Mouse (Mus musculus): ENCODE measurements around the gene Nyx.
A peak's percentile ranks its signal among the peaks of the same experiment; 100 is the strongest.
"Not testable (repeated sequence)": the region's sequence is repeated elsewhere in the genome, so short reads cannot be mapped to it uniquely, and the experiment has no call there.

The Nyx gene

GRCm38 (mm10) chrX:13465810-13466209 lies at the start of gene Nyx:
TSS of gene Nyx (plus strand) at chrX:13466110.
- no peak for DNase-seq

DNA sequence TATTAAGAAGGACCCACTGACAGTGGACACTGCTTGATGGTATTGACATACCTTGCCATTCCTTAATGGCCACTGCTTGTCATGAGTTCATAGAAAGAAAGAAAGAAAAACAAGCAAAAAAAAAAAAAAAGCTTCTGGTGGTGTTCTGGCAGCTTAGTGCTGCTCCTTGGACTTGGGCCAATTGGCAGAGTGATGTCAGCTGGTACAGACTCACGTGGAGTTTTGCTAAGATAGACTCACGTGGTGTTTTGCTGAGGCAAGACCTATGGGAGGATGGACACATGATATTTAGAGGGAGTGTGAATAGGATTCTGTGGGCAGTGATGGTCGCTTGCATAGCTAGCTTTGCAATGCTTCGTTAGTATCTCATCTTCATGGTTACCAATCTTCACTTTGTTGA lies 43.9 kb upstream of the Nyx start:
- no peak for DNase-seq

- DNase-seq: no peak
These were observed 34.5 kb upstream of the Nyx start for GRCm38 (mm10) chrX:13431421-13431820.

DNA sequence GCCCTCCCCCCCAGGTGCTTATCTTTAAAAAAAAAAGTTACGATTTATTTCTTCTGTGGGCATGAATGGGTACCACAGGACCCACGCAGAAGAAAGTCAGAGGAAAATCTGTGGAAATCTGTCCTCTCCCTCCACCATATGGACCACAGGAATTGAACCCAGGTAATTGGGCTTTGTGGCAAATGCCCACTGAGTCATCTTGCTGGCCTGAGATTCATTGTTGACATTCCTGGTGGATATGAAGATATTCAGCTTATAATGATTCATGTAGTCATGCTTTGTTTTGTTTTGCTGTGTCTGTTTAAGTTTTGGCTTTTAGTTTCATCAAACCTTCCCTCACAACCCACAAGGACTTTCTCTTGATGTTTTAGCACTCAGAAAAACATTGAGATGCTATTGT lies 29.9 kb upstream of the Nyx start:
- DNase-seq: not testable (repeated sequence)

GRCm38 (mm10) chrX:13456544-13456943 lies 9.4 kb upstream of the Nyx start:
- DNase-seq: not testable (repeated sequence)

DNA sequence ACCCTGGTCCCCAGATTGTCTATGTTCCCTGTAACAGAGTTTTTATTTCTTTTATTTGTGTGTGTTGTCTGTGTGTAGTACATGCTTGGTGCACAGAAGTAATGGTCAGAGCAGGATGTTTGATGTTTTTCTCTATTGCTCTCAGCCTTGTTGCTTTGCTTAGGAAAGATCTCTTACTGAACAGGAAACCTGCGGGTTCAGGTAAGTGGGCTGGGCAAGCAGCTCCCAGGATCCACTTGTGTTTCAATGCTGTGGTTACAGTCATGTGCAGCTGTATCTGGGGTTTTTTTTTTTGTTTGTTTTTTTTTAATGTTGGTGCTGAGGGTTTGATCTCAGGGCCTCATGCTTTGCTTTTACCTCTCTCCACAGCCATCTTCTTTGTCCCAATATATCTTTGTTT lies 7.1 kb upstream of the Nyx start:
- DNase-seq: no peak

GRCm38 (mm10) chrX:13461266-13462261 lies 4.3 kb upstream of the Nyx start:
- peak; percentile 91 for DNase-seq

DNA sequence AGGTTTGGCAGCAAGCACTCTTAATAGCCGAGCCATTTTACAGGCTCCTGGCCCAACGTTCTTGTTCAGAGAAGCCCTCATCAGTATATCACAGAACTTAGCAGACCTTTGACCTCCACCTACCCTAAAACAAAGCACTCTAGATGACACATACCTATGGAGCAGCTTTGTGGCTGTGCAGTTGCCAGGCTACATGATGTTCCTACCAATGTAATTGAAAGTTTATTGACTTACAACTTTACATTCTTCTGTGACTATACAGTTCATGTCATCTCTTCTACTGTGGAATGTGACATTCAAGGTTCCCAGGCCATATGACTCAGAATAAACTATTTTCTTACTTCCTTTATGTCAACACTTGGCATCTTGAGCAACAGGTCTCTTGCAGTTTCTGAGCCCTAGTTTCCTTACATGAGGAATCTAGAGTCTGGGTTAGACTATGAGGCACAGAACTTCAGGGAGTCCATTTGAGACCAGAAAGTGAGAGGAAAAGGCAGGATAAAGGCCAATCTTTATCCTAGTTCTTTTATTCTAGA lies 2.9 kb upstream of the Nyx start:
- DNase-seq: no peak

DNA sequence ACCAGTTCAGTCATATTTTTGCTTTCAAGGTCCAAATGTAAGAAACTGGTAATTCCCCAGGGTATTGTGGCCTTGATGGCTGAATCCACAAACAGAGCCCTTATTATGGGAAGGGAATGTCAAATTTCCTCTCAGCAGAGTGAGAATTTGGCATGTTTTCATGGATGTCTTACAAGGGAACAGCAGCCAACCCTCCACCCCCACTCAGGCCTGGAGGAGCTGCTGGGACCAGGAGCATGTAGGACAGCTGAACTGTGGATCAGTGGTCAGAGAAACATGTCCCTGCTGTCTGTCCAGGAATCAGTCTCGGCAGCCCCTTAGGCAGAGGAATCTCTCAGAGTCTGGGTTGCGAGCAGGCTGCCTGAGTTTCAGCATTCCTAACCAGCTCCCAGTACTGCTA lies 771 bp downstream of the Nyx start:
- DNase-seq: peak; percentile 61

GRCm38 (mm10) chrX:13467121-13467571 lies 1.2 kb downstream of the Nyx start:
- peak; percentile 59 for DNase-seq

DNA sequence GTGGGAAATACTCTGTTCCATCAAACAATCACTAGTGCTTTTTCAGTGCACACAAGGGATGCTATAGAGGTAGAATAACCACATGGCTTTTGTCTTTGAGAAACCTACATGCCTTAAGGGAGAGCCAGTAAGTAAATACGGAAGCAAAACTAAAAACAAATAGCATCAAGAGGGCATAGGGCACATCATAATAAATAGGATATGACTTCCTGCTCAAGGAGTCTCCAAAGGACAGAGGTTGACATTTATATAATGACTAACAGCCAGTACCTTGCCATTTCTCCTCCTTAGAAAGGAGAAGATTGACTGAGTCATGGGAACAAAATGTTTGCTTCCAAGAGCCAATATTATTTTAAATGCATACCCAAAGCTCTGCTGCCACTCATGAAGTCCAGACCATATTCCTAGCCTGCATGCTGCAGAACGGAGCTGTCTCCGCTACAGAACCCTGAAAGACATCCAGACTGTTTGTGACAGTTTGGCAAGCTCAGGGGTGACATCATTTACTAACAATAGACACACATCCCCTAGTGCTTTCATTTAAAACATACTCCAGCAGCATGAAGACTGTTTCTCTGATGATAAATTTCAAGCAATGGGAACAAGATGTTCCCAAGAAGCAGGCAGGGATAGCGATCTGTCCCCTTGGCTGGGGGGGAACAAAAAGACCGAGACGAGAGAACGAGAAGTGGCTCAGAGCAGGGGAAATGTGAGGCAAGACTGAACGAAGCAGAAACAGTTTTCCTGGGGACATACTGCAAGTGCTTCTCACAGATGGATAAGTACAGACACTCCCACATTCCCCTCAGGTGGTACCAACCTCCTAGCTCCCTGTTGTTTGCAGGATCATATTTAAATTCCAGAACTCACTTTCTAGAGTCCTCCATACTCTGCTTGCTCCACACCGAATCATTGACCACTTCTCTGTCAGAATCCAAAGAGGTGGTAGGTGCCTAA lies 3.5 kb downstream of the Nyx start:
- DNase-seq: peak; percentile 83

DNA sequence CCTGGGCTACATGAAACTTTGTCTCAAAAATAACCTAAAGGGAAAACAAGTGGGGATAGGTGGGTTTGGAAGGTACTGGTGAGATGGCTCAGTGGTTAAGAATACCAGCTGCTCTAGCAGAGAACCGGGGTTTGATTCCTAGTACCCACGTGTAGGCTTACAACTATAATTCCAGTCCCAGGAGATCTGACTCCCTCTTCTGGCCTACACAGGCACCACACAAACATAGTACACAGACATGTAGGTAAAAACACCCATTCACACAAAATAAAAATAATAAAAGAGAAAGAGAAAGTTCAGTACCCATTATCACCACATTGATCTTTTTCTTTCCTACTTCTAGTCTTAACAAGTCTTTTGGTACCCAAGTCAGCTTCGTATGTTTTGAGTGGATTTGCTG lies 6.0 kb downstream of the Nyx start:
- no peak for DNase-seq

- no peak for DNase-seq
These were observed 6.9 kb downstream of the Nyx start for GRCm38 (mm10) chrX:13472751-13473225.

DNA sequence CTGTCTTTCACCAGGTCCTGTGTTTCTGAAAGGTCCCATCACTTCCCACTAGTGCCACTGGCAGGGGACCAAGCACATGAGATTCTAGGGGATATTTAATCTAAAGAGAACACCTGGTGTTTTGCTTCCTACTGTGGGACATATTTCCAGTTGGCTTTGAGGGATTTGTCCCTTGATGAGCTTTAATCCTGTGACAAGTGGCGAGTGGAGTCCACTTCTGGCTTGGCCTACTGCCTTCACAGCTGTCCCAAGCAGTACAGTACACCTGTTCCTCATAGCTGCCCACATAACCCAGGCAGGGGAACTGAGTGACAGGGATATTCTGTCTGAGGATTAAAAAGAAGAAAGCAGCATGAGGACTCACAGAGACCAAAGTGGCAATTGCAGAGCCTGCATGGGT lies 9.5 kb downstream of the Nyx start:
- DNase-seq: no peak

- no peak for DNase-seq
These were observed 11.7 kb downstream of the Nyx start for GRCm38 (mm10) chrX:13477596-13477995.

GRCm38 (mm10) chrX:13478298-13478697 lies 12.4 kb downstream of the Nyx start:
- no peak for DNase-seq

GRCm38 (mm10) chrX:13479570-13479969 lies 13.7 kb downstream of the Nyx start:
- DNase-seq: no peak

DNA sequence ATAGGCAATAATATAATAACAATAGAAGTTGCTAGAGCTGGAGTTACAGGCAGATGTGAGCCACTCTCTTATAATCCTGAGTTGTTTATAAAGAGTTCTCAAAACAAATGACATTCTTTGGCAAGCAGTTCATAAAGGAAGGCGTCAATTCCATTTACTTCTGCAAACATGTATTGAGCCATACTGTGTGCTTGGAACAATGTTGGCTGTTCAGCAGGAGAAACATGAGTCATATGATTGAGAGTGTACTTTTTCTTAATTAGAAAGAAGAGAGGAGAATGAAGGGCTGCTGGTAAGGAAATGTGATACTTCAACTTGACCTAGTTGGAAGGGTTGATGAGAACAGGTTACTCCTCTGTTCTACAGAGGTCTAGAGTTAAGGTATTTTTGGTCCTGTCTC lies 16.7 kb downstream of the Nyx start:
- no peak for DNase-seq

DNA sequence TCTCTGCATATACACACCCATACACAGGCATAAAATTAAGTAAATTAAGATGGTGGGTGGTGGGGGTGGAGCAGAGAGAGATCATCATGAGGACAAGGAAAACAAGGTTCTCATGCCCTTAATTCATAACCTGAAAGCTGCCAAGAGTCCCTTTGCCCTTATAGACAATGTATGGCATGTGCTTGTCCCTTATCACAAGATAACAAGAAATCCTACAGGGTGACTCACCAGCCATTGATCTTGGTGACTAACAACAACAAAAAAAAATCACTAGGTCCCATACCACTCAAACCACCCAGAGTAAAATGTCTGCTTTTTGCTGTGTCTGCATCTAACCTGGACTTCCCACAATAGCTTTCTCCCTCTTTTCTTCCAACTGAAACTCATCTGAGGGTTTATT lies 18.5 kb downstream of the Nyx start:
- DNase-seq: no peak

DNA sequence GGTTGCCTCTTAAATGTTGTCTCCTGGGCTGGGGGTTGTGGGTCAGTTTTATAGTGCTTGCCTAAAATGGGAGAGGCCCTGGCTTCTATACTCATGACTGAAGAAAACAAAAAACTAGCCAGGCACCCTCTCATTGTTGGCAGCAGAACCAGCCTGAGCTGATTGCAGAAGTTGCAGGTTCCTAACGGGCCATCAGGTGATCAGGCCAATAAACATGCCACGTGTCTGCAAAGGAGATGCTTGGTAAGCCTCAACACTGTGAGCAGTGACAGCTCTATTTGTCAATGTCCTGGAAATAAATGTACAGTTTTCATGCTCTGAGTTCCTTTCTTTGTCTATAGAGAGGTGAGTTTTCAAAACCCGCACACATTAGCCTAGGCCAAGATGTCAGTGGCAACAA lies 23.1 kb downstream of the Nyx start:
- DNase-seq: no peak

DNA sequence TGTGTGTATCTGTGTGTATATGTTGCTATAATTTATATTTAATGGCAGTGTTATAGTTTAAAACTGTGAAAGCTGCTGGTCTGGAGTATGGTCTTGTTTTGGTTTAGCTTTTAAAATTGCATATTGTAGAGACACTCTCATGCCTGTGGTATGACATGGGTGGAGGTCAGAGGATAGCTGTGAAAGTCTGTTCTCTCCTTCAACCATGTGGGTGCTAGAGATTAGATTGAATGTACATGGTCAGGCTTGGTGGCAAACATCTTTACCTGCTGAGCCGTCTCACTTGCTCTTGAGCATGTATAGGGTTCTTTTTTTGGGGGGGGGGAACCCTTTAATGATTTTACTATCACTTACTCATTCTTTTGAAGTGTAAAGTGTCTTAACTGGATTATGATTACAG lies 23.9 kb downstream of the Nyx start:
- DNase-seq: no peak

GRCm38 (mm10) chrX:13490941-13491340 lies 25.0 kb downstream of the Nyx start:
- DNase-seq: no peak

DNA sequence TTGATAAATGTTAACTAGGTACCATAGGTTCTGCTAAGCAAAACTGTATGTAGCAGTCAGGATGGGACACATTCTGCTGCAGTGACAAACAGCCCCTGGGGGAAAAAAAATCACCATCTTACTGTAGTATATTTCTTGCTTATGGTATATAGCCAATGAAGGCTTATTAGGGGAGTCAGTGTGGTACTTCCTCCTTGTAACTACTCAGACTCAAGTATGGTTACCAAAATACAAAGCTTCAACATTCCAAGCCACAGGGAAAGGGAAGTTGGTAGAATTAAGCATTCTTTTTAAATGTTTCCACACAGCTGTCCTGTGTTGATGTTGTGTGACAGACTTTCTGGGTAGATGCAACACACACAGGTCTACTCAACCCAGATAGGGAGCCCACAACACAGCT lies 27.0 kb downstream of the Nyx start:
- no peak for DNase-seq

Data from cerebellum, adult 9-11 months (tissue).